Mouse (Mus musculus) stomach, postnatal 0 days (tissue): ENCODE measurements around the gene Tmem217.

ENCODE experiments used
- CTCF ChIP-seq: IDR thresholded peaks from 2 replicates; pipeline ENCODE4 v1.5.1; 2016; ENCODE audit warnings: antibody characterized with exemption, low read depth, mild to moderate bottlenecking, moderate library complexity
- EP300 ChIP-seq: optimal IDR thresholded peaks from 2 replicates; pipeline ENCODE3; 2016; ENCODE audit warnings: antibody characterized with exemption

- TF ChIP-seq CTCF = no peak
- no peak for TF ChIP-seq EP300
Observed at GRCm38 (mm10) chr17:29595891-29596770, 43.9 kb upstream of the Tmem217 start.
